9 mouse cellular contexts compared by ENCODE assay signal in the genomic region with DNA sequence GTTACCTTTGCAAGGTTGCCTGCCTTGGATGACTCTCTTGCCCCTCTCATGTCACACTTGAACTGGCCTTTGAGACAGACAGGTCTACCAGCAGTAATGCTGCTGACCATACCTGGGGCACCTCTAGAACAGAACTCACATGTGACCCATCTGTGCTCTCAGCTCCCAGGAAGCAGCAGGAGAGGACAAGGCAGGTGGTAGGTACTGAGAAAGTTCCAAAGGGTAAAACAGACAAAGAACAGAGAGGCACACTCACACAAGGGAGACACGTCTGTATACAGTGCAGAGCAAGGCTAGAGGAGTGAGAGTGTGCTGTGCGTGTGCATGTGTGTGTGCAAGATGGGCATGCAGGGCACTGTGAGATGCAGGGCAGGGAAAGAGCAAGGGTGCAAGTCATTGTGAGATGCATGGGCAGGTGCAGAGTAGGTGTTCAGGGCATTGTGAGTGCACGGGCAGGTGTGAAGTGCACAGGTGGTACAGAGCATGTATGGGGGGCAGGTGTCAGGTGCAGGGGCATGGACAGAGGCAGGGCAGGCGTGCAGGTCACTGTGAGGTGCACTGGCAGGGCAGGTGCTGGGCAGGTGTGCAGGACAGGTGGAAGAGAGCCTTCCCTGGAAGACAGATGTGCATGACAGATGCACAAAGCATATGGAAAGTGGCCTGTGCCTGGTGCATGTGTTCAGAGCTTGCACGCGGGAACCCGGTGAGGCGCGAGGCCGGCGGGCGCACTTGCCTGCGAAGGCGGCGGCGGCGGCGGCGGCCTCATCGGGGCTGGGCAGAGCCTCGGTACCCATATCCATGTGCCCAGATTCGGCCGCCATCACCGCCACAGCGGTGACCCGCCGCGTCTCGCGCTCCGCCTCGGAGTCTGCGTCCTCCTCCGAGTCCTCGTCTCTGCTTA. TPM values are rescaled to one million over a fixed set of nuclear protein-coding genes. Genes with fewer than 3 reads are reported as not detected.
A peak's percentile ranks its signal among the peaks of the same experiment; 100 is the strongest.
DNase-seq lines count a peak whose midpoint lies in the region; ATAC-seq and TF ChIP-seq lines count a peak whose summit lies in the region.
"Had no signal": no experiment of that assay in that cellular context is flagged by ENCODE, and none has a peak within 500 bp of the region (broad histone marks: within the 10 kb centered on the region; RNA-seq: fewer than 3 reads in every experiment).

No protein-coding gene starts in this region.

- peak; percentile 24 for DNase-seq in adrenal gland, adult 8-10 months
- DNase-seq in adrenal gland, postnatal 14 days, result no peak
- DNase-seq in retina, embryonic 14.5 days (ENCODE audit: low spot score), result peak; percentile 7
- DNase-seq in retina, postnatal 1 day, result no peak
- peak; percentile 72 for DNase-seq in limb, embryonic 11.5 days (ENCODE audit: low spot score)
- no peak for DNase-seq in midbrain, postnatal 0 days (ENCODE audit: low spot score)
- peak; percentile 57 to 67 for DNase-seq in thymus, postnatal 36 days

- no peaks in the 10 kb centered on the region for H3K9me3 ChIP-seq in forebrain, embryonic 13.5 days (replicated peaks)
- no peaks in the 10 kb centered on the region for H3K9me3 ChIP-seq in limb, embryonic 11.5 days (ENCODE audit: control insufficient read depth, low read length)
- no peaks in the 10 kb centered on the region for H3K9me3 ChIP-seq in midbrain, postnatal 0 days (ENCODE audit: low read length)

- peak overlapping the region; percentile 99 for H3K27ac ChIP-seq in forebrain, embryonic 13.5 days
- H3K27ac ChIP-seq in limb, embryonic 11.5 days (replicated peaks; ENCODE audit: low read depth, low read length), result peak overlapping the region; percentile 96
- H3K27ac ChIP-seq in midbrain, postnatal 0 days (ENCODE audit: low read depth, low read length), result peak overlapping the region; percentile 100

- peak overlapping the region; percentile 61 for H3K4me3 ChIP-seq in forebrain, embryonic 13.5 days
- H3K4me3 ChIP-seq in limb, embryonic 11.5 days (ENCODE audit: low read depth, low read length), result peak overlapping the region; percentile 60
- peak overlapping the region; percentile 65 for H3K4me3 ChIP-seq in midbrain, postnatal 0 days (ENCODE audit: low read depth, low read length)

- peak; percentile 34 for ATAC-seq in forebrain, embryonic 13.5 days
- ATAC-seq in limb, embryonic 11.5 days (ENCODE audit: insufficient number of reproducible peaks, low FRiP score, low TSS enrichment, low read depth), result peak; percentile 19
- ATAC-seq in midbrain, postnatal 0 days (ENCODE audit: low FRiP score), result peak; percentile 33; the same call in 1 of the 2 replicates

- 5% methylated on average over 32 of the region's 35 CpGs for WGBS in forebrain, embryonic 13.5 days
- WGBS in limb, embryonic 11.5 days, result 6% methylated on average over 35 of the region's 35 CpGs
- 3% methylated on average over 32 of the region's 35 CpGs for WGBS in midbrain, postnatal 0 days

- TF ChIP-seq CTCF in midbrain, postnatal 0 days (IDR thresholded peaks at IDR 0.05), result no peak

- H3K27me3 ChIP-seq in forebrain, embryonic 13.5 days, result no peaks in the 10 kb centered on the region
- no peaks in the 10 kb centered on the region for H3K27me3 ChIP-seq in limb, embryonic 11.5 days (ENCODE audit: control insufficient read depth, insufficient read depth, low read length)
- no peaks in the 10 kb centered on the region for H3K27me3 ChIP-seq in midbrain, postnatal 0 days (ENCODE audit: insufficient read depth, low read length)

- peaks cover 35% of the 10 kb centered on the region for H3K4me1 ChIP-seq in forebrain, embryonic 13.5 days
- H3K4me1 ChIP-seq in limb, embryonic 11.5 days (ENCODE audit: control insufficient read depth, insufficient read depth, low read length), result peaks cover 12% of the 10 kb centered on the region
- peaks cover 11% of the 10 kb centered on the region; the same call in 1 of the 2 replicates for H3K4me1 ChIP-seq in midbrain, postnatal 0 days (ENCODE audit: insufficient read depth, low read length)

- H3K36me3 ChIP-seq in forebrain, embryonic 13.5 days (ENCODE audit: poor library complexity, severe bottlenecking), result peaks cover 26% of the 10 kb centered on the region
- peaks cover 8% of the 10 kb centered on the region; the same call in 1 of the 2 replicates for H3K36me3 ChIP-seq in limb, embryonic 11.5 days (ENCODE audit: control insufficient read depth, insufficient read depth, low read length)
- H3K36me3 ChIP-seq in midbrain, postnatal 0 days (ENCODE audit: insufficient read depth, low read length), result peaks cover 17% of the 10 kb centered on the region

- H3K4me2 ChIP-seq in forebrain, embryonic 13.5 days, result peak overlapping the region; percentile 85
- H3K4me2 ChIP-seq in limb, embryonic 11.5 days (ENCODE audit: low read depth, severe bottlenecking), result peak overlapping the region; percentile 96
- peak overlapping the region; percentile 99 for H3K4me2 ChIP-seq in midbrain, postnatal 0 days (ENCODE audit: low read depth, low read length, poor library complexity, severe bottlenecking)

- peak overlapping the region; percentile 86 for H3K9ac ChIP-seq in forebrain, embryonic 13.5 days
- H3K9ac ChIP-seq in limb, embryonic 11.5 days (ENCODE audit: low read length), result peak overlapping the region; percentile 93
- peak overlapping the region; percentile 89 for H3K9ac ChIP-seq in midbrain, postnatal 0 days (replicated peaks; ENCODE audit: low read length, poor library complexity, severe bottlenecking)

RNA-seq across cellular contexts. Expression of a gene that starts 0.7 kb away (rescaled TPM):
- total RNA-seq in adrenal gland, adult 8-10 months (2022), result 10 to 100 TPM; 27.1 to 47.4 (median 36.7) TPM
- total RNA-seq in adrenal gland, postnatal 14 days (2021), result 32.5 and 41.2 TPM in 2 replicates
- polyA plus RNA-seq in forebrain, embryonic 13.5 days (2015; fragmentation: Nextera tagmentation; extraction: Ambion mirVana), result 88.1 and 105 TPM in 2 replicates
- 59.3 and 64.6 TPM in 2 replicates for polyA plus RNA-seq in limb, embryonic 11.5 days (2014; fragmentation: Nextera tagmentation; extraction: Ambion mirVana)
- 246 and 289 TPM in 2 replicates for total RNA-seq in midbrain, postnatal 0 days (2014; rRNA removed)
- 291 and 306 TPM in 2 replicates for polyA plus RNA-seq in midbrain, postnatal 0 days (2015; fragmentation: Nextera tagmentation; extraction: Ambion mirVana)

RNA-seq across cellular contexts. Expression of a gene that starts 0.7 kb away (rescaled TPM):
- 10 to 100 TPM; 31.4 to 46.6 (median 34.8) TPM for total RNA-seq in adrenal gland, adult 8-10 months (2022)
- total RNA-seq in adrenal gland, postnatal 14 days (2021), result 22.9 and 25.6 TPM in 2 replicates
- 61.3 and 66.0 TPM in 2 replicates for polyA plus RNA-seq in forebrain, embryonic 13.5 days (2015; fragmentation: Nextera tagmentation; extraction: Ambion mirVana)
- 29.5 and 30.2 TPM in 2 replicates for polyA plus RNA-seq in limb, embryonic 11.5 days (2014; fragmentation: Nextera tagmentation; extraction: Ambion mirVana)
- total RNA-seq in midbrain, postnatal 0 days (2014; rRNA removed), result 25.8 and 29.1 TPM in 2 replicates
- 31.5 and 34.5 TPM in 2 replicates for polyA plus RNA-seq in midbrain, postnatal 0 days (2015; fragmentation: Nextera tagmentation; extraction: Ambion mirVana)

RNA-seq across cellular contexts. Expression of a gene that starts 11.9 kb away (rescaled TPM):
- 1 to 10 TPM; 2.0 to 2.9 (median 2.3) TPM for total RNA-seq in adrenal gland, adult 8-10 months (2022)
- 5.1 and 5.5 TPM in 2 replicates for total RNA-seq in adrenal gland, postnatal 14 days (2021)
- 0.43 and 0.64 TPM in 2 replicates for polyA plus RNA-seq in forebrain, embryonic 13.5 days (2015; fragmentation: Nextera tagmentation; extraction: Ambion mirVana)
- polyA plus RNA-seq in limb, embryonic 11.5 days (2014; fragmentation: Nextera tagmentation; extraction: Ambion mirVana), result 2.6 and 2.8 TPM in 2 replicates
- total RNA-seq in midbrain, postnatal 0 days (2014; rRNA removed), result 2.4 and 3.1 TPM in 2 replicates
- 0.48 and 0.74 TPM in 2 replicates for polyA plus RNA-seq in midbrain, postnatal 0 days (2015; fragmentation: Nextera tagmentation; extraction: Ambion mirVana)

RNA-seq across cellular contexts. Expression of a gene that starts 35.0 kb away (rescaled TPM):
- 1 to 10 TPM in 1 of 4 experiments, under 1 TPM in 1, not detected in 2; 0.40 to 1.3 TPM for total RNA-seq in adrenal gland, adult 8-10 months (2022)
- 1.1 and 2.3 TPM in 2 replicates for total RNA-seq in adrenal gland, postnatal 14 days (2021)
- polyA plus RNA-seq in forebrain, embryonic 13.5 days (2015; fragmentation: Nextera tagmentation; extraction: Ambion mirVana), result 0.55 and 0.70 TPM in 2 replicates
- polyA plus RNA-seq in limb, embryonic 11.5 days (2014; fragmentation: Nextera tagmentation; extraction: Ambion mirVana), result 0.45 and 0.47 TPM in 2 replicates
- total RNA-seq in midbrain, postnatal 0 days (2014; rRNA removed), result 0.55 and 0.61 TPM in 2 replicates
- 0.73 and 0.98 TPM in 2 replicates for polyA plus RNA-seq in midbrain, postnatal 0 days (2015; fragmentation: Nextera tagmentation; extraction: Ambion mirVana)
- total RNA-seq: hematopoietic stem cell, adult 5-6 weeks had no signal

RNA-seq across cellular contexts. Expression of a gene that starts 47.9 kb away (rescaled TPM):
- under 1 TPM in 1 of 4 experiments, not detected in 3; 0.67 TPM for total RNA-seq in adrenal gland, adult 8-10 months (2022)
- 2.3 and 3.2 TPM in 2 replicates for total RNA-seq in adrenal gland, postnatal 14 days (2021)
- polyA plus RNA-seq in forebrain, embryonic 13.5 days (2015; fragmentation: Nextera tagmentation; extraction: Ambion mirVana), result 0.60 and 0.62 TPM in 2 replicates
- 10.2 TPM in 2 replicates for polyA plus RNA-seq in limb, embryonic 11.5 days (2014; fragmentation: Nextera tagmentation; extraction: Ambion mirVana)
- 1.5 and 2.5 TPM in 2 replicates for total RNA-seq in midbrain, postnatal 0 days (2014; rRNA removed)
- 3.3 and 4.3 TPM in 2 replicates for polyA plus RNA-seq in midbrain, postnatal 0 days (2015; fragmentation: Nextera tagmentation; extraction: Ambion mirVana)
- total RNA-seq: hematopoietic stem cell, adult 5-6 weeks had no signal

Comparison
In these comparisons a context has a peak if more than half of its experiments do, and no peak if none do; other contexts are left out.
1. DNase-seq: peak in adrenal gland, adult 8-10 months (single experiment), retina, embryonic 14.5 days (single experiment), limb, embryonic 11.5 days (single experiment) and thymus, postnatal 36 days (2 of 2); none in adrenal gland, postnatal 14 days (single experiment), retina, postnatal 1 day (single experiment) and midbrain, postnatal 0 days (single experiment).
2. Peak in every context shown above with its lines, with median percentiles within 50 percentile points of each other: ATAC-seq, H3K27ac ChIP-seq, H3K4me2 ChIP-seq, H3K4me3 ChIP-seq and H3K9ac ChIP-seq.